Mouse (Mus musculus): Measurements from ENCODE around the gene Ndufb8.

DNA sequence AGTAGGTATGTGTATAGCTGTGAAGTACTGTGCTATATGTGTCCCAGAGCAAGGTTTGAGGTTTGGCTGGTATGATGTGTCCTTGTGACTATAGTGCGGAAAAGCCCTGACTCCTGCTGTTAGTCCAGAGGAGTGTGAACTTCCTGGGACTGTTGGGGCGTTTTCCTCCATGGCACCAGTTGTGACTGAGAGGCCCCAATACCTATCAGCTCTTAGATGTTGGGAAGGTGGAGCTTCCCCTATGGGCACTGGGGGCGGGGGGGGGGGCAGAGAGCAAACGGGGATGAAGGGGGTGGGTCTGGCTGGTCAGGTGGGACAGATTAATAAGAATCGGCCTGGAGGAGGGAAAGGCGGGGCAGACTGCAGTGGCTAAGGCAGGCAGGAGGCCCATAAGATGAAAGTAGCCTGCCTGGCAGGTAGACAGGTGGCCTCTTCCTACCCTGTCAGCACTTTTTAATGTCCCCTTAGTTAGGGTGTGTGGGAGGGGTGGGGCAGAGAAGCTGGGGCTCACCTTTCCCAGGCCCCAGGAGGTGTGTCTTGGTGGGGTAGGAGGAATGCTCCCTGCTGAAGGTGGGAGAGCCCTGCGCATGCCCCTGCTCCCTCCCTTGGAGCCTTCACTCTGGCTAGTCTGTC, 34.5 kb upstream of the Ndufb8 start:
- TF ChIP-seq POLR2A (IDR thresholded peaks at IDR 0.05; ENCODE audit: borderline replicate concordance, insufficient read depth, low read length) (no peak), CTCF (IDR thresholded peaks at IDR 0.05; ENCODE audit: borderline replicate concordance, insufficient read depth, low read depth, low read length) (no peak)
